Mouse (Mus musculus) mouse trophoblast stem cell (cell line): Measurements from ENCODE around the gene Kat7.

Experiments
- in situ Hi-C, 2 experiments: fragments of 300-500 bp; cut with MseI, MboI; formaldehyde crosslinking; loops; 2 replicates in 1 of 2; 3 replicates in 1 of 2; pipeline ENCODE4 v1.15.1; 2025

Kat7 gene

DNA sequence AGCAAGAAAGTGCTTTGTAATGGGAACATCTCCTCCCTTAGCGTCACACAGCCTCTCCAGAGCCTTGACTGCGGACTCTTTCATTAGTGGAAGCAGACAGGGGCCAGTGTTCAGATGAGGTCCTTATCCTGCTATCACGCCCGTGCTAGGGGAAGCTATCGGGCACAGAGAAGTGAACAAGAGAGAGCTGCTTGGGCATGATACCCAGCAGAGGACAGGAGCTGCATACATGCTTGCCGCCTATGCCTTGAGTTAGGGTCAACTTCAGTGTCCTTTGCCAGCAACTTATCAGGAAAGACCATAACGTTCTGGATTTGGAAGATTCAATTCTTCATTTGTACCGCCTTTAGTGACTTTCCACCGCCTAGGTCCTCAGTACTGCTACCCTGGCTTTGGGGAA, 23.8 kb upstream of the Kat7 start:
- in situ Hi-C loops: no loop called here

DNA sequence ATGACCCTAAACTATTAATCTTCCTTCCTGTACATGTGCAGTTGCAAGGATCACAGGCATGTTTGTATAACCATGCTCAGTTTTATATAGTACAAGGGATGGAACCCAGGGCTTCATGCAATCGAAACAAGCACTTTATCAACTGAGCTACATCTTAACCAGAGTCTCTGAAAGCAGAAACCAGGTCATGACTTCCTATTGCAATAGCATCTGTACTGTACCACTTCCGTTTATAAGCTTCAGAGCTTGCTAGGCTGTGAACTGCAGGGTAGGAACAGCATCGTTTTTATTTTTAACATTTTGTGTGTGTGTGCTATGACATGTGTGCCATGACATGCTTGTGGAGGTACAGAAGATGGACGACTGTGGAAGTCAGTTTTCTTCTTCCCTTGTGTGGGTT, 23.2 kb upstream of the Kat7 start:
- in situ Hi-C loops: no loop called here

DNA sequence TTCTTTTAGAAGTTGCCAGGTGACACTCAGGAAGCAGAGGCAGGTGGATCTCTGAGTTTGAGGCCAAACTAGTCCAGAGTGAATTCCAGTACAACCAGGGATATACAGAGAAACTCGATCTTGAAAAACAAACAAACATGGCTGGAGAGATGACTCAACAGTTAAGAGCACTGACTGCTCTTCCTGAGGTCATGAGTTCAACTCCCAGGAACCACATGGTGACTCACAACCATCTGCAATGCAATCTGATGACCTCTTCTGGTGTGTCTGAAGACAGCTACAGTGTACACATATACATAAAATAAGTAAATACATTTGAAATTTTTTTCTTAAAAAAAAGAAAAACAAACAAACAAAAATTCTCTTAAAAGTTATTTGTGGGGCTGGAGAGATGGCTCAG, 20.6 kb upstream of the Kat7 start:
- in situ Hi-C loops: no loop called here

DNA sequence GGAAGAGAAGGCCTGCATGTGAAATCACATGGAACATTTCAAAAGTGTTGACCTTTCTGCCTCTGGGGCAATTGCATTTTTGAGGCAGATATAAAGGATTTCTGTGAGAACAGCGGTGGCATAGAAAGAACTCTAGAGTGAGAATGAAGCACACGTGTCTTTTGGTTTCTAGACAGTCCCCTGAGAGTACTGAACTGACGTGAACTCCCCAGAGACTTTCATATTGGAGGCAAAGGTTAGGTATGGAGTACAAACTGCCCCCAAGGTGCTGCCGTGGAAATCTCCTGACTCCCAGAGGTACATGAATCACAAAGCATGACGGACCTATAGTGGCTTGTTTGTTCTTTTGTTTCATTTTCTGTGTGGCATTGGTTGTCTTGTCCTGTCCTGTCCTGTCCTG, 18.6 kb upstream of the Kat7 start:
- in situ Hi-C loops: no loop called here

DNA sequence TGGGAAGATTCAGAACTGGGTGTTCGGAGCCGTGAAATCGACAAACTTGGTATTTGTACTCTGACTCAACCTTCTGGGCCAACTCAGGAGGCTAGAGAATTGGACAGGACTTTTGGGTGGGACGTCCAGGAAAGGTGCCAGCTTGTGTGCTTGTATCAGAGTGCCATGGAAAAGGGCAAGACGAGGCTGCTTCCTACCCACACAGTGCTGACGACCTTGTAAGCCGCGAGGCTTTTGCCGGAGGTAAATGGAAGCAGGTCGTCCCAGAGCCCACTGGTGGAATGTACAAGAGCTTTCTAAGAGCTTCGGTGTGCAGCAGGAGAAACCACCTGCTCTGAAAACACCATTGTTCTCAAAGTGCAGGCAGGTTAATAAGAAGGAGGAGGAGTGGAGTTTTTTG, 16.2 kb upstream of the Kat7 start:
- in situ Hi-C loops: no loop called here

DNA sequence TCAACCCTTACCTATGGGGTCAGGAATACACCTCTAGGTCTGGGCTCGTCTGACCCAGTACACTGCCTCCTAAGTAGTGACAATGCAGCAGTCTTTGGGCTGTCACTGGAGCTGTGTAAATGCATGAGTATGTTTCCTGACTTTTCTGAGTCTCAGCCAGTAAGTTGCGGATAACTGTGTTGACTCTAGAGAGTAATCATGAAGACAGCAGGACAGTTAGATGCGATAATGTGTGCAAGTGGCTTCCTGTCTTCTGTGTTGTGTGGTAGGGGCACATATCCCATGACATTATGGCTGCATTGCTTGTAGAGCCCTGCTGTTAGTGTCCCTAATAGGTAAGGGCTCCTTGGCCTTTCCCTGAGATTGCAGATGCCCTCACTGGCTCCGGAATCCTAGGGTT, 15.8 kb upstream of the Kat7 start:
- in situ Hi-C loops: no loop called here

DNA sequence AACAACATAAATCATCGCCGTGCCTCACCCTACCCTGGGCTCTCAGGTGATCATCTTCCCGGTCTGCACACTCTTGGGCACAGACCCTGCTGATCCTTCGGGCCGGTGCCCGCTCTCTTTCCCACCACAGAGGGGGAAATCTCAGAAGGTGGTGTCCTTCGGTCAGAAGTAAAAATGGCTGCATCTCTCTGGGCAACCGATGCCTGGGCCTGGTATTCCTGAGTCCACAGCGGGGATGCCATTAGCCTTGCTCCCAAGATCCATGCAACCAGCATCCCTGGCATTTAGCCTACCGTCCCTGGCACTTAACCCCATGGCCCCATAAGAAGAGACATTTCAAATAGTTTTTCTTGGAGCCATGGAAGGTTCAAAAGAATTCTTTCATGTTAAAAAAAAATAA, 14.1 kb upstream of the Kat7 start:
- in situ Hi-C loops: no loop called here

DNA sequence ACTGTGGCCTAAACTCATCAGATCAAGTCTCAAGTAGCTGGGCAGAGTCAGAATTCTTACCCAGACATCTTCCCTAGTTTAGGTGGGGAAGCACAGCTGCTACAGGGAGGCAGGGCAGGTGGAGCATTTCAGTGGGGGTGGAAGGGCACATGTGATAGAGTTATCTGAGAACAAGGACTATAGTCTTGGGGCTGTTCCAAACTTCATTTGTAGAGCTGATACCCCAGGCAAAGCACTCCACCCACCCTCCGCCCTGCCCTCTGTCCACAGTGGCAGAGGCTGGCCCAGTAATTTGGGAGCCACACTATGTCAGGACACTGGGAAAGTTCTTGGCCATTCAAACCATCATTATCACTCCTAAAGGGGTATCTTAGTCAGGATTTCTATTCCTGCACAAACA, 10.0 kb upstream of the Kat7 start:
- in situ Hi-C loops: no loop called here

DNA sequence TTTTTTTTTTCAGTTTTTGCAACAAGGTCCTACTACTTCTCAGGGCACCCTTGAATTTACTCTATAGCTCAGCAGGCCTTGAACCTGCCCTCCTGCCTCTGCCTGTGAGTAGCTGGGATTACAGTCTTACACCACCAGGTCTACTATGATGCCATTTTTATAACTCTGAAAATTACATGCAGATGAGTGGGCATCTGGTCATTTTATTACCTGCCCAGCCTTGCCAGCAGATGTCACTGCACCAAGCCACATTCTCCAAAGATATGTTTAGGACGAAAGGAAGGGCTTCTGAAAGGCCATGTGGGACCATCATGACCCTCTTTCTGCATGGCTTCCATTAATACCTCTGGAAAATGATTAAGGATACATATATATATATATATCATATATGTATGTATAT, 9.5 kb upstream of the Kat7 start:
- in situ Hi-C loops: no loop called here

DNA sequence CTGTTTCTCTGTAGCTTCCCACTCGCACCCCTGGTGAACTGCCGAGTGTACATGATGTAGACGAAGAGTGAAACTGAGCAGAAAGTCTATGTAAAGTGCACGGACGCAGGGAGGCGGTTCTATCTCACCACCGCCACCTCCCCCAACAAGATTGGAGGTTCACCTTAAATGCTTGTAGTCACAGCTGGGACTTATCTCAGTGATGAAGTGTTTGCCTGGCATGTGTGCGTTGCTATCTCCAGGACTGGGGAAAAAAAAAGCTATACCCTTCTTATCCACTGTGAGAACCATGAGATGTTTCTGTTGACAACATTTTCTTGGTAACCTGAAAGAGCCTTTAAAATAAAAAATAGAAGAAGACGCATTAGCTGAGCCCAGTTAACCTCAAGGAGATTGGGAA, 8.1 kb upstream of the Kat7 start:
- in situ Hi-C loops: no loop called here

DNA sequence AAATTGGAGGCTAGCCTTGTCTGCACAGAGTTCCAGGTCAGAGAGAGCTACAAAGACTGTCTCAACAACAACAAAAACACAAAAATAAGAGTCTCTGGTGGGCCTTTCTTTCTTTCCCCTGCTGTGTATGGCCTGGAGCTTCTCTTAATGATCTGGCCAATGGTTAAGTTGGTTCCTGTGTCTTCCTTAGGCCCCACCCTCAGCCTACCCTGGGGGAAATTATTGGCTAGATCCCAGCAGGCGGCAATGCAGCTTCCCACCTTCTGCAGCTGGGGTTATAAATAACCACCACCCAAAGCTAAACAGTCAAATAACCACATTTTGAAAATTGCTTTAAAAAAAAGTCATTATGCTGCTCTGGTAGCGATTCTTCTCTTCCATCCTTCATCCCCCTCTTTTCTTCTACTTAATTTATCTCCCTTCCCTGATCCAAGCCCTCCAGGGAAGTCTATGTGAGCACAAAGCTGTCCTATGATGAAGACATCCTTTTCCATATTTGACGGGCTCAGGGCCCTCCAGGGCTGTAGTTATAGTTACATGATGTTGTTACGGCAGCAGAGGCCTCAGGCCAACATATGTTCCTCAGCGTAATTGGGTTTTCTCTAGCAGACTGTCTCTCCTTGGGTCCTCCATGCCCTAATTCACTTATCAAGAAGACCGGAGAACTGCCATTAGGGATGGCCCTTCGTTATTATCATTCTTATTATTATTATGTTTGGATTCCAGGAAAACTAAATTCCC, 5.3 kb upstream of the Kat7 start:
- in situ Hi-C loops: no loop called here

DNA sequence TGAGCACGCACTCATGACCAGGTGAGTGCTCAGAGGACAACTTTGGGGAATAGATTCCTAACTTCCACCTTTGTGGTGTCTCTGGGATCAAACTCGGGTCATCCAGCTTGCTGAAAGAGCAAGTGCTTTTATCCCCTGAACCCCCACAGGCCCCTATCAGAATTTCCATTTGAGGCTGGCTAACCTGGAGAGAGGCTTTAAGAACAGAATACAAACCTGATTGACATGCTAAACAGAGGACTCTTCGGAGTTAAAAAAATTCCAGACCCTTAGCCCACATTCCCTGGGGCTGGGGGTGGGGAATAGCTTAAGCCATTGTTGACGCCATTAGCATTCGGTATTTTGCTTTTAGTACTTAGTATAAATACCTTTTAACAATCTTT, 1.4 kb upstream of the Kat7 start:
- in situ Hi-C loops: no loop called here

DNA sequence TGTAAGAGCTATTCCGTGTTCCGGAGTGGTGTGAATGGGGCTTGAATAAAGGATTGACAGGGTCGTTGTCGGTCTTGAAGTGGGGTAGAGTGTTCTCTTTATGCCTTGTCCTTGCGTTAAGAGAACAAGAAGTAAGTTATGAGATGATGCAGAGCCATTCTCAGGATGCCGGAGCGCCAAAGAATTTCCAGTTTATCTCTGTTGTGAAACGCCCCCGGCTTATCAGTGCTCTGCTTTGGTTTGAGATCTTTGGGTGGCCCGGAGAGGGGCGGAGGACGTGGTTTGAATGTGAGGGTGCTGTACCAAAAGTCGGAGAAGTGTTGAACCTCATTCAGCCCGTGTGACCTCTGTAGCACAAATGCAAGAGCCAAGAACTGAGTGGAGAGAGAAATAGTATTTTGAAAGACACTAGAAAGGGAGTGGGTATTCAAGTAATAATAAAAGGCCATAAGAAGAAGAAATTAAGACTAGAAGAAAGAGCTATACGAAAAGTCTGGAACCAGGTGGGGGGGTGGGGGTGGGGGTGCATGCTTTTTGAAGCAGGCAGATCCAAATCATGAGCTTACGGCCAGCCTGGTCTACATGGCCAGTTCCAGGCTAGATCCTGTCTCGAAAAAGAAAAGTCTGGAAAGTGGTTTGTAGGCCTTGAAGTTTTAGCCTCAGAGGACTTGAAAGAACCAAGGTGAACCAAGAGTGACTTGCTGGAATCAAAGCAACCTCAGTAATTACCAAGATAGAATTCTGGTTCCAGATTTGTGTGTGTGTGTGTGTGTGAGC, 790 bp upstream of the Kat7 start:
- in situ Hi-C loops: no loop called here

DNA sequence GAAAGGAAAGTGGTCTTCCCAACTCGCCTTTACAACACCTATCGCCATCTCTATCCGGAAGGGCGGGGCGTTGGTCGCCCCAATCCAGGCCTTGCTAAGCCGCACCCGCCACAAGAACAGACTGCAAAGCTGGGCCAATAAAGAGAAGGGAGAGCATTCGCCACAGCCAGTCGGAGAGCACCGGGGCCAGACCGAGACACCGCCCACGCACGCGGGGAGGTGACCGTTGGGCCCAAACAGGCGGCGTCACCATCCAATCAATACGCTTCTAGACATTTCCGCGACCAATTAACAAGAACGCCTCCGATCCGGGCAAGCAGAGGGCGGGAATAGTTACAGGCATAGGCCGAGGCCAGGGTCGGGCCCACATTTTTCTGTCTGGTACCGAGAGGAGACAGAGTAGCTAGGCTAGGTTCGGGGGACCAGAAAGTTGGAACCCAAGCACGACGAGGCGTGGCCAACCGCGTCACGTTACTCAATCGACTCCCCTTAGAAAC, 488 bp downstream of the Kat7 start:
- in situ Hi-C loops: no loop called here

DNA sequence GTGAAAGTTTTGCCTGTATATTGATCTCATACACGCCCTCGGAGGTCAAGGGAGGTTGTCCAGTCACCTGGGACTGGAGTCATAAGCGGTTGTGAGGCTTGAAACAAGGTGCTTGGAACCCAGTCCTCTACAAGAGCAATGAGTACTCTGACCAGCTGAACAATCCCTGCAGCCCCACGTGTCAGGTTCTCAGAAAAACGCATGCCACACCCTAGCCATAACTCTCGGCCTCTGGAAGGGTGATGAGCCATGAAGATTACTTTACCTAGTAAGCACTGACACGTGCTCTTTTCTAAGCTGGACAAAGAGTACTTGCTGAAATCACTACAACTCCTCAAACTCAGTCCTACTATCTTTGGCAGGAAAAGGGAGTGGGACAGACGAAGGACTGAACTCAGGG, 2.5 kb downstream of the Kat7 start:
- in situ Hi-C loops: no loop called here

DNA sequence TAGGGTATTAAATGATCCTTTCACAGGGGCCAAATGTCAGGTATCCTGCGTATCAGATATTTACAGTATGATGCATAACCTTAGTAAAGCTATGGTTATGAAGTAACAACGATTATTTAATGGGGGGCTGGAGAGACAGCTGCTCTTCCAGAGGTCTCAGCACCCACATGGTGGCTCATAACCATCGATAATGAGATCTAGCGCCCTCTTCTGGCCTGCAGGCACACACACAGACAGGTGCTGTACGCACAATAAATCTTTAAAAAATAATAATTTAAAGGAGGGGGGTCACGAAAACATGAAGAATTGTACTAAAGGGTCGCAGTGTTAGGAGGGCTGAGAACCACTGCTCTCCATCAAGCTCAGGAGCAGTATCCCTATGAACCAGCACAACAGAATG, 4.4 kb downstream of the Kat7 start:
- in situ Hi-C loops: no loop called here

DNA sequence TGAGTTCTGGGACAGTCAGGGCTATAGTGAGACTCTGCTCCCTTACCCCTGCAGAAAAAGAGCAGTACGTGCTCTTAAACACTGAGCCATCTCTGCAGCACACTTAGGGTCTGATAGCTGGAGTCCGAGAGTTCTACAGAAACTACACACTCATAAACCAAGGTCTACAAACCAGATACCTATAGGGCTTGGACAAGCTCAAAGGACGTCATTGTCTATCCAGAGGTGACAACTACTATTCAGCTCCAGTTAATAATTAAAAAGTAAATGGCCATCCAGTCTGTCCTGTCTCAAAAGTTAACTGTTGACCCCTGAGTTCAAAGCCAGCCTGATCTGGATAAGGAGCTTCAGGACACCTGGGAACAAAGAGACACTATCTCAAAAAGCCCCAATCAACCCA, 8.3 kb downstream of the Kat7 start:
- in situ Hi-C loops: no loop called here

DNA sequence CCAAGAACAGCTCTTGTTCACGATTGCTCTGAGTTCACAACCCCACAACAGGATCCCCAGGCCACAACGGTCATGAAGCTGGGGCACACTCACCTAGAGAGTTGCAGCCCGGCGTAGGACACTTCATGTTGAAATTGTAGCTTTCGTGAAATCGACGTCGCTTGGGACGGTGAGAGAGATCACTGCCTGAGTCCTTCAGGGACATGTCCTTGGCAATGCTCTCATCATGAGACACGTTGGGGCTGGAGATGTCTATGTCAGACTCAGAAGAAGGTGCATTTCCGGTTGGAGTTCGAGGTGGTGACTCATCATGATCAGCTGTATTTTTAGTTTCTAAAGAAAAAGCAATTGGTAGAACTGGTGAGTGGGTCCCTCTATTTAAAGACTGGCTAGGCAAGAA, 10.2 kb downstream of the Kat7 start:
- in situ Hi-C loops: no loop called here

DNA sequence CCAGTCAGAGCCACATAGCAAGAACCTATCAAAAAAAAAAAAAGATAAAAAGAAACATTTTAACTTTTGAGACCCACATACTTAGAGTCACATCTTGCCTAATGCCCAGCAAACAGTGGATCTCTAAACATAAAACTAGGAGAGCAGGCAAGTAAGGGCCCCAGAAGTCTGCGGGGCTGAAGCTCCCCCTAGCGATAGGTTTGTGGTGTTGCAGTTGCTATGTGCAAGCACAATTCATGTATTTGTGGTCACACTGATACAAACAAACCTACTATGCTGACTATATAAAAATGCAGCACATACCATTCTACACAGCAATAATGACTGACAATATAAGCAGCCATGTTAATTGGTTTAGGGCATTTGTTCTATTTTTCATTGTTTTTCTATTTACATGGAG, 11.9 kb downstream of the Kat7 start:
- in situ Hi-C loops: no loop called here

DNA sequence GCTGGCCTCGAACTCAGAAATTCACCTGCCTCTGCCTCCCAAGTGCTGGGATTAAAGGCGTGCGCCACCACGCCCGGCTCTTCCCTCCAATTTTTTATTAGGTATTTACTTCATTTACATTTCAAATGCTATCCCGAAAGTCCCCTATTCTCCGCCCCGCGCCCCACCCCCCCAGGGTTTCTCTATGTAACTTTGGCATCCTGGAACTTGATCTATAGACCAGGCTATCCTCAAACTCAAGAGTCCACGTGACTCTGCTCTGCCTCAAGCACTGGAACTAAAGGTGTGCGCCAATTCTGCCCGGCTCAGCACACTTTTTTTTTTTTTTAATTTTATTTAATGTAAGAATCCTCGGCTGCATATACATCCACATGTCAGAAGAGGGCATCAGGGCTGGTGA, 14.3 kb downstream of the Kat7 start:
- in situ Hi-C loops: no loop called here

DNA sequence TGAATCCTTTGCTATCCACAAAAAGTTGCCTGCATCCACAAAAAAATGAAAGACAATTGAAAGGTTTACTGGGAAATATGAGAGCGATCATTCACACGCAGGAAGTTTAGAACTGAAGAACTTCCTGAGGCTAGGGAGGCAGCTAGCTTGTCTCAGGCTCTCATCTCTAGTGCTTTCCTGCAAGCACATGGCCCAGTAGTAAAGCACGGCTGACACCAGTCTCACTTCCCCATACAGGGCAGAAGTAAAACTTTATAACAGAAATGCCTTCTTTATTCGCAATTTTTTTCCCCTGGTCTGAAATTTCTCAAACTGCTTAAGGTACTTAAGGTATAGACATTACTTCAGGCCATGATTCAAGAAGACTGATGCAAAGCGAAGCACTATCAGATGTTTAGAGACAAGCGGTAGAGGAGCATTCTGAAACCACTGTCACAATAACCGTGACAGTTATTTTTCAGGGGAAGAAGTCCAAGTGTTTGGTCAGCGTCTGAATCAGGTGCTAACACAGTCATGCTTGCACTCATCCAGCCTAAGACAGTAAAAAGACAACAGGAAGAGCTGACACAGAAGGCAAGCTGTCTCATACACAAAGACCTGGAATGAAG, 16.9 kb downstream of the Kat7 start:
- in situ Hi-C loops: no loop called here

DNA sequence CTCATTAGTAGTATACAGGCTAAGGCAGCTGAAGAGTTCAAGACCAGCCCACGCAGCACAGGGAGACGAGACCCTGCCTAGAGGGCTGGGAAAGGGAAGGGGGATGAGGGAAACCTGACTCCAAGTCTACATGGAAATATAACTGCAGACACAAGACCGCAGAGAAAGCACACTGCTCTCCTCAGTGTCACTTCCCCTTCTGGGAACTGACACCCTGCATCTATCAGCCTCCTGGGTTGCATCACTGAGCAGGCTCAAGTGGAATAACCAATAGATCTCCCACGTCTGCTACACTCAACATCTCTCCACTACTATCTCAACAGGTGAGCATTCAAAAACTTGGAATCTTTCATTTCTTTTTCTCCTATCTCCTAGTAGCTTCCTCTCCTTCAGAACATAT, 18.0 kb downstream of the Kat7 start:
- in situ Hi-C loops: no loop called here

DNA sequence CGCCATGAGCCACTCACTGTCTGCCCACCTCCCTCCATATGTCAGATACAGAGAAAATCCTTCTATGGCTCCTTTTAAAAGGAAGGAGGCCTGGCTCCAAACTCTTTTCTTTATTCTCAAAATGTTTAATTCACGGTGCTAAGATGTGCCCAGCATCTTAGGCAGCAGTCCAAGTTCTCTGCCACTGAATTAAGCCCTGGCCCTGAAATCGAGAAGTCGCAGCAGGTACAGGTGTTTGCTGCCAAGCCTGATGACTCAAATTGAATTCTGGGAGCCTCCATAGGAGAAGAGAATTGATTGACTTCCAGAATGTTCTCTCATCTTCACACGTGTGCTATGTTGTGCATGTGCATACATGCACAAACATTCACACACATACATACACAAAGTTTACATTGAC, 27.7 kb downstream of the Kat7 start:
- in situ Hi-C loops: no loop called here
